Mouse (Mus musculus) olfactory bulb, adult 2 months (tissue): ENCODE results near the gene Zbtb41. TPM values are rescaled to one million over a fixed set of nuclear protein-coding genes. Genes with fewer than 3 reads are reported as not detected.
"Not testable (repeated sequence)": the region's sequence is repeated elsewhere in the genome, so short reads cannot be mapped to it uniquely, and the experiment has no call there.

Source experiments
- H3K27ac ChIP-seq: fragments of 200-500 bp; 2 replicates; pipeline ENCODE4 v1.5.1; 2012; ENCODE audit warnings: low read depth, low read length; ENCODE audit not compliant: insufficient read depth
- H3K4me1 ChIP-seq: fragments of 200-500 bp; 2 replicates; pipeline ENCODE4 v1.6.1; 2012; ENCODE audit warnings: low read length; ENCODE audit not compliant: control insufficient read depth, insufficient read depth
- H3K4me3 ChIP-seq: fragments of 200-500 bp; 2 replicates; pipeline ENCODE4 v1.5.1; 2012; ENCODE audit warnings: mild to moderate bottlenecking, low read depth, low read length, moderate library complexity; ENCODE audit not compliant: insufficient read depth
- CTCF ChIP-seq: fragments of 200-500 bp; IDR thresholded peaks from 2 replicates; pipeline ENCODE4 v1.5.1; 2012; ENCODE audit warnings: low read depth, mild to moderate bottlenecking, low read length, moderate library complexity; ENCODE audit not compliant: insufficient read depth
- POLR2A ChIP-seq: fragments of 200-500 bp; IDR thresholded peaks from 2 replicates; pipeline ENCODE4 v1.6.1; 2012; ENCODE audit warnings: mild to moderate bottlenecking, low read depth, low read length, moderate library complexity; ENCODE audit not compliant: insufficient read depth
- WGBS: fragments of 180-500 bp; shearing (Covaris S2); methylation state at CpG from one replicate; pipeline ENCODE4 v1.1.7; 2018; 5-methylcytosine and 5-hydroxymethylcytosine counted together
- polyA plus RNA-seq: library from polyadenylated mRNA; stranded (reverse); fragments of >200 nt; gene quantifications from 2 replicates; pipeline ENCODE4 v1.2.4, GENCODE M21; 2012; ENCODE audit warnings: low replicate concordance; ENCODE audit not compliant: missing spikeins, insufficient read depth, insufficient read length

Gene Zbtb41
- not detected in 2 replicates for polyA plus RNA-seq

DNA sequence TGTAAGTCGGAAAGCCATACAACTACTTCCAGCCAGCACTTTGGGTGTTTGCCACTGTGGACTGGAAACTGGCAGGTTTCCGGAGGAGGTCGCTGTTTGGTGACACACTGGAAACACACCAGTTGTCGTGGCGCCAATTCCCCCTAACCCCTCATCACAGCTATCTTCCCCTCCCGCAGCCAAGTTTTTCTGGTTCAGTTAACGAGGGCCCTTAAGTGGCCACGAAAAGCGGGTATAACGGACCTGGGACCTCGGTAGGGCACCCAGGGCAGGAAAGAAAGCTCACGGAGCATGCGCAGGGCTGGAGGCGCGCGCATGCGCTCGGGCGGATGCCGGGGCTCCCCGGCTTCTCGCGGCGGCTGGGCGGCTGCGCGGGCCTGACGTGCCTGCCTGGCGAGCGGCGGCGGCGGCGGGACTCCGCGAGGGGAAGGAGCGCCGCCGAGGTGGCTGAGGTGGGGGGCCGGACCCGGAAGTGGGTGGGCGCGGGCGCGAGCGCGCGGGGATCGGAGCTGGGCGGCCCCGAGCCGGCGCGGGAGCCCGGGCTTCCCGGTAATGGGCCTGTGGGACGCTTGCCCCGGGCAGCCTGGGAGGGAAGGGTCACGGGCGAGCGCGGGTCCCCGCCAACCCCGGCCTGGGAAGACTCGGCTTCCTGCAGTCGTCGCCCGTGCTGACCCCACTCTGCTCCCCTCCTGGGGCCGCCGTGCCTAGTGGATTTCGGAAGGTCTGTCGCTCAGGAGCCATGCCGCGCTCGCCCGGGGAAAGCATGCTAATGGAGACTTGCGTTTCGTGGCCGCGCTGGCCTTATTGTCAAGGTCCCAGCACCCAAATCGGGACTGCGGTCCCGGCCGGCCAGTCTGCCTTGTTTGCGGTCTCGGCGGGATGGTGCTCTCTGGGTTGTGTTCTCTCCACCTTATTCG is at the start of gene Zbtb41:
Zbtb41 (plus strand) TSS at position 414 of the 917 bp plus-strand sequence.
- H3K4me3 ChIP-seq: peak within 1 kb of the TSS; percentile 84
- WGBS: under 1% methylated on average over 88 of the region's 88 CpGs
- TF ChIP-seq POLR2A (peak; percentile 91), CTCF (peak; percentile 72)
- peaks cover 9% of the 10 kb centered on the region; the same call in 1 of the 2 replicates for H3K4me1 ChIP-seq
- H3K27ac ChIP-seq: peak within 1 kb of the TSS; percentile 77

DNA sequence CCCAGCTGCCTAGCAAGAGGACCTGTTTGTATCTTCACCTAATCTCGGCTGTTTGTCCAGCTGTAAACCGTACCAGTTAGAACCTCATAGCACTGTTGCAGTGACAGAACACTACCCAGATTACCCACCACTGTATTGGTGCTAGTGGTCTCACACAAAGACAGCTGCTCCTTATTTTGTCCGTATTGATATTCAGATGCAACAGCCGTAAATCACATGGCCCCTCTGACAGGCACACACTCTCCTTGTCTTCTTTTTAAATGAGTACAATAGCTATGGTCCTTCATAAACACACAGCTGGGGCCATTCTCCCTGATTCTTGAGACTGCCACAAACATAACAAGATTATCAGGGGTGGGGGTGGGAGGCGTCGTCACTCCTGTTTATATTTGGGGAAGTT is 46.2 kb upstream of the Zbtb41 start:
- TF ChIP-seq POLR2A (no peak), CTCF (no peak)
- no peak overlapping the region for H3K27ac ChIP-seq
- H3K4me3 ChIP-seq: no peak overlapping the region
- WGBS: 25% methylated on average over 6 of the region's 6 CpGs
- H3K4me1 ChIP-seq: 0 out of 2 replicates have a peak, but pooled peaks cover 2% of the 10 kb centered on the region

- TF ChIP-seq CTCF: no peak
- TF ChIP-seq POLR2A: no peak
- 20% methylated on average over 5 of the region's 5 CpGs for WGBS
- H3K4me1 ChIP-seq: 0 out of 2 replicates have a peak, but pooled peaks cover 2% of the 10 kb centered on the region
- H3K4me3 ChIP-seq: no peak within 1 kb of the TSS
- no peak within 1 kb of the TSS for H3K27ac ChIP-seq
Measured at GRCm38 (mm10) chr1:139376638-139377286, 45.3 kb upstream of the Zbtb41 start, which contains the start of gene Crb1. TSS of gene Crb1 (minus strand) at chr1:139377100.

DNA sequence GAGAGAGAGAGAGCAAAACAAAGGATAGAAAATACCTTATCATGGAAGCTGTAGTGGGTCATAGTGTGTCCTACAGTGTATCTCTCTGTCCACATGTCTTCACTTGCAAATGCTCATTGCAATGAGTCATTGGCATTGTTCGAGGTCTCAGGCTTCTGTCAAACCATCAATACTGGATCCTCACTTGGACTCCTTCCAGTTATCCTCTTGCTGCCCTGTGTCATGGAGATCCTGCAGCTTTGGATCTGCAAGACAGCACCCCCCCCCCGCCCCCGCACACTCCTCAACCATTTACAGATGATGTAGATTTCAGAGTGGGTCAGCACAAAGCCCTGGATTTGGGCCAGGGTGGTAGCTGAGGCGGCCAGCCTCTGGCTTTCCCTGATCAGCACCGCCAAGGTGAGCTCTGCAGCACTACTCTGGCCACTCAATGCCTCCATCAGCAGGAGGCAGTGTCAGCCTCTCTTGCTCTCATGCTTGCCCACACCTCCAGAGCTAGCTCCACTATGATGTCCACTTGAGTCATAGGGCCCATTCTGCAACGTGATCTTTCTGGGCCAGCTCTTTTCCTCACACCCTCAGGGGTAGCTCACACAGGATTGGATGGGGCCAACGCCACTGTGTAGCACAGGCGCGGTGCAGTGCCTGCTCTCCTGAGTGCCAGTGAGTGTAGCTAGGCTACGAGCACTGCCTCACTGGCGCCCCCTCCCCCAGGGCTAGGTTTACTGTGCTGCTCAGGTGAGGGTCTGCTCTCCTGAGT is 43.0 kb upstream of the Zbtb41 start:
- 38% methylated on average over 11 of the region's 11 CpGs for WGBS
- Histone ChIP-seq H3K4me1 (0 out of 2 replicates have a peak, but pooled peaks cover 2% of the 10 kb centered on the region), H3K4me3 (no peak overlapping the region), H3K27ac (no peak overlapping the region)
- TF ChIP-seq CTCF (no peak), POLR2A (no peak)

DNA sequence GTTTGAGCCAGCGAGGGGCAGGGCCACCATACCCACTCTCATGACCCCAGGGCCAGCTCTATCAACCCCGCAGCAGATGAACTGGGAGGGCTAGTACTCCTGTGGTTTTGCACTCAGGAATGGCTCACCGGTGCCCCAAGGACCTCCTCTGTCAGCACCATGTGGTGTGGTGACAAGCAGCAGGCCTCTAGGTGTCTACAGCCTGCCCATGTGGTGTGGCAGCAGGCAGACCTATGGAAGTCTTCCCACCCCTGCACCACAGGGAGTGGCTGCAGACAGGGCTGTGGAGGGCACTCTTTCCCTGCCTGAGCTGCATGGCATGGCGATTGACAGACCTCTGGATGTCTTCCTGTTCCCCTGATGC is 42.5 kb upstream of the Zbtb41 start:
- no peak for TF ChIP-seq CTCF
- no peak for TF ChIP-seq POLR2A
- WGBS: 40% methylated on average over 4 of the region's 4 CpGs

GRCm38 (mm10) chr1:139391747-139392146 is 30.3 kb upstream of the Zbtb41 start:
- WGBS: 55% methylated on average over 2 of the region's 2 CpGs
- no peaks in the 10 kb centered on the region for H3K4me1 ChIP-seq
- H3K27ac ChIP-seq: no peak overlapping the region
- no peak overlapping the region for H3K4me3 ChIP-seq
- TF ChIP-seq POLR2A (no peak), CTCF (no peak)

More for the DNA sequence above, 42.5 kb upstream of the Zbtb41 start:
- Histone ChIP-seq H3K4me3 (no peak overlapping the region), H3K4me1 (0 out of 2 replicates have a peak, but pooled peaks cover 2% of the 10 kb centered on the region), H3K27ac (no peak overlapping the region)

- WGBS: 62% methylated on average over 1 of the region's 1 CpGs
- Histone ChIP-seq H3K4me3 (no peak overlapping the region), H3K27ac (no peak overlapping the region), H3K4me1 (no peaks in the 10 kb centered on the region)
- no peak for TF ChIP-seq POLR2A
- no peak for TF ChIP-seq CTCF
Measured at GRCm38 (mm10) chr1:139396589-139396988, 25.5 kb upstream of the Zbtb41 start.

DNA sequence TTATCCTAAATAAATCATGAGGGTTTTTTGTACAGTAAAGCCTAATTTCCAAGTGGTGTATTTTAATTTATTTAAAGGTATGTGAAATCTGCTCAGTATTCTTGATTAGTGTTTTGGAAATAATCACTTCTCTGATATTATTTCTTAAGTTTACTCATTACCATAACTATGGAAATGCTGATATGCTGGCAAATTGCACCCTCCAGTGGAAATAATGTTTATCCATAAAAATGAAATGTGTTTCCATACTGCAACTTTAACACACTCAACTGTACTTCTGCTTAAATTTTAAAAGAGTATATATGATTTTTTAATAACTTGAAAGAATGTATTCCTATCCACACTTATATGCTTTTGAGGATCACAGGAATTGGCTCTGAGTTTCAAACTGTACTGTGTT is 16.3 kb upstream of the Zbtb41 start:
- Histone ChIP-seq H3K27ac (no peak overlapping the region), H3K4me3 (no peak overlapping the region), H3K4me1 (no peaks in the 10 kb centered on the region)
- TF ChIP-seq POLR2A (no peak), CTCF (no peak)

GRCm38 (mm10) chr1:139407701-139408100 is 14.4 kb upstream of the Zbtb41 start:
- Histone ChIP-seq H3K27ac (no peak overlapping the region), H3K4me1 (no peaks in the 10 kb centered on the region), H3K4me3 (no peak overlapping the region)
- 57% methylated on average over 5 of the region's 5 CpGs for WGBS
- TF ChIP-seq CTCF: no peak
- no peak for TF ChIP-seq POLR2A

DNA sequence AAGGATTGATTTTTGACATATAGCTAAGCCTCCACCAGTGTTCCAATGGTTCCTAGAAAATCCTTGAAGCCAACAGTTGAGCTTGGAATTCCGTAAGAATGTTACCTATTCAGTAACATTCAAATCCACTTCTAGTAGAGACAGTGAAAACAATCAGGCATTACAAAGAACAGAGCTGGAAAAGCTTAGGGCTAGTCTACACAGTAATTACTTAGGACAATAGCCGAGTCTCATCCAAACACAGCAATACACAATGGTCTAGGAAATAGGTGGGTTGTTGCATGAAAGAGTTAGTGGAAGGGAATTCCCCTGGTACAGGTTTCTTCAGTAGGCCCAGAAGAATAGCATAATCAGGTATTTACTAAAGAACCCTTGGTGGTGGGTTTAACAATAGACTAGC is 9.7 kb upstream of the Zbtb41 start:
- not testable (repeated sequence) for H3K4me1 ChIP-seq, H3K27ac ChIP-seq, H3K4me3 ChIP-seq
- 92% methylated on average over 2 of the region's 2 CpGs for WGBS
